In genomic region chr9:36932950-36933812, GRCm38 (mm10) we compare ENCODE assay signal across 7 mouse cellular contexts.
DNase-seq lines count a peak whose midpoint lies in the region; ATAC-seq lines count a peak whose summit lies in the region.

No protein-coding gene starts in this region.

- H3K4me2 ChIP-seq in kidney, embryonic 16.5 days (replicated peaks; ENCODE audit: low read depth, low read length): no peak overlapping the region
- no peak overlapping the region for H3K4me2 ChIP-seq in forebrain, embryonic 14.5 days (ENCODE audit: low read length)
- H3K4me2 ChIP-seq in midbrain, embryonic 15.5 days: no peak overlapping the region

- H3K9ac ChIP-seq in kidney, embryonic 16.5 days (replicated peaks; ENCODE audit: low read length): no peak overlapping the region
- H3K9ac ChIP-seq in forebrain, embryonic 14.5 days (ENCODE audit: low read length): no peak overlapping the region
- H3K9ac ChIP-seq in midbrain, embryonic 15.5 days: no peak overlapping the region

- H3K4me3 ChIP-seq in kidney, embryonic 16.5 days (ENCODE audit: low read length): no peak overlapping the region
- no peak overlapping the region for H3K4me3 ChIP-seq in forebrain, embryonic 14.5 days (ENCODE audit: low read depth, low read length)
- no peak overlapping the region for H3K4me3 ChIP-seq in midbrain, embryonic 15.5 days

- 65% methylated on average over 12 of the region's 12 CpGs for WGBS in kidney, embryonic 16.5 days
- WGBS in forebrain, embryonic 14.5 days: 72% methylated on average over 12 of the region's 12 CpGs
- 61% methylated on average over 12 of the region's 12 CpGs for WGBS in midbrain, embryonic 15.5 days

- no peak overlapping the region for H3K27ac ChIP-seq in kidney, embryonic 16.5 days (ENCODE audit: low read length)
- no peak overlapping the region for H3K27ac ChIP-seq in forebrain, embryonic 14.5 days (ENCODE audit: low read depth, low read length)
- peak overlapping the region; percentile 53; the same call in 1 of the 2 replicates for H3K27ac ChIP-seq in midbrain, embryonic 15.5 days

- H3K36me3 ChIP-seq in kidney, embryonic 16.5 days (ENCODE audit: insufficient read depth, low read length): peaks cover 4% of the 10 kb centered on the region; the same call in 1 of the 2 replicates
- H3K36me3 ChIP-seq in forebrain, embryonic 14.5 days (ENCODE audit: control insufficient read depth, insufficient read depth, low read length): peaks cover 3% of the 10 kb centered on the region; the same call in 1 of the 2 replicates
- H3K36me3 ChIP-seq in midbrain, embryonic 15.5 days (replicated peaks): no peaks in the 10 kb centered on the region; the same call in 1 of the 2 replicates

- H3K4me1 ChIP-seq in kidney, embryonic 16.5 days (ENCODE audit: insufficient read depth, low read length): peaks cover 8% of the 10 kb centered on the region; the same call in 1 of the 2 replicates
- H3K4me1 ChIP-seq in forebrain, embryonic 14.5 days (ENCODE audit: control insufficient read depth, insufficient read depth, low read length): 0 out of 2 replicates have a peak, but pooled peaks cover 5% of the 10 kb centered on the region
- H3K4me1 ChIP-seq in midbrain, embryonic 15.5 days: peaks cover 16% of the 10 kb centered on the region

- peak; percentile 24; the same call in 1 of the 2 replicates for ATAC-seq in kidney, embryonic 16.5 days (ENCODE audit: low FRiP score, low TSS enrichment)
- peak; percentile 30; the same call in 1 of the 2 replicates for ATAC-seq in forebrain, embryonic 14.5 days
- peak; percentile 28 for ATAC-seq in midbrain, embryonic 15.5 days (replicated peaks)

- DNase-seq in kidney, adult 8-10 months: no peak
- DNase-seq in CD4-positive helper T cell, adult 2 months (ENCODE audit: low read depth, low spot score): peak; percentile 12
- DNase-seq in forebrain, embryonic 14.5 days (ENCODE audit: low spot score): no peak
- DNase-seq in urinary bladder, adult 18-20 months (ENCODE audit: low spot score in 2 of 2): no peak
- no peak for DNase-seq in embryo, embryonic 9.5 days (ENCODE audit: extremely low spot score)

- no peaks in the 10 kb centered on the region for H3K27me3 ChIP-seq in kidney, embryonic 16.5 days (ENCODE audit: insufficient read depth, low read length)
- no peaks in the 10 kb centered on the region for H3K27me3 ChIP-seq in forebrain, embryonic 14.5 days (replicated peaks; ENCODE audit: control insufficient read depth, insufficient read depth, low read length)
- H3K27me3 ChIP-seq in midbrain, embryonic 15.5 days (replicated peaks): no peaks in the 10 kb centered on the region

- no peaks in the 10 kb centered on the region for H3K9me3 ChIP-seq in kidney, embryonic 16.5 days (ENCODE audit: low read length)
- no peaks in the 10 kb centered on the region for H3K9me3 ChIP-seq in forebrain, embryonic 14.5 days (replicated peaks; ENCODE audit: control insufficient read depth, low read length)
- H3K9me3 ChIP-seq in midbrain, embryonic 15.5 days: no peaks in the 10 kb centered on the region
